In the genomic region with DNA sequence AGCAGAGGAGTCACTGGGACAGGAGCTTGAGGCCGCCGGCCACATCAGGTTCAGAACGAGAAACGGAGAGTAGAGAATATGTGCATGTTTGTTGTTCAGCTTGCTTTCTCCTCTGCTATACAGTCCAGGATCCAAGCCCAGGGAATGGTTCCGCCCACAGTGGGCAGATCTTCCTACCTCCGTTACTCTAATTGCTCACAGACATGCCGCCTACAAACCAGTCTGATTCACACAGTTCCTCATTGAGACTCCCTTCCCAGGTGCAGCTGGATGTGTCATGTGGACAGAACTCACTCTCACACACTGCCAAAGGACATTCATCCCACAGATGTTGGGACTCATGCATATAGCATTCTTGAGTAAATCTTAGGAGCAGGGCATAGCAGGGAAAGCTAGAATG, we compare ENCODE assay signal across 29 mouse cellular contexts. TPM values are rescaled to one million over a fixed set of nuclear protein-coding genes. Genes with fewer than 3 reads are reported as not detected.
DNase-seq lines count a peak whose midpoint lies in the region; ATAC-seq and TF ChIP-seq lines count a peak whose summit lies in the region.
"Had no signal": no experiment of that assay in that cellular context is flagged by ENCODE, and none has a peak within 500 bp of the region (broad histone marks: within the 10 kb centered on the region; RNA-seq: fewer than 3 reads in every experiment).

No protein-coding gene starts in this region.

- H3K36me3 ChIP-seq in lung, embryonic 14.5 days (ENCODE audit: insufficient read depth): 0 out of 2 replicates have a peak, but pooled peaks cover 2% of the 10 kb centered on the region
- H3K36me3 ChIP-seq in embryonic facial prominence, embryonic 13.5 days: peaks cover 3% of the 10 kb centered on the region; the same call in 1 of the 2 replicates
- H3K36me3 ChIP-seq in limb, embryonic 13.5 days: no peaks in the 10 kb centered on the region
- H3K36me3 ChIP-seq: forebrain, embryonic 15.5 days; heart, embryonic 10.5 days; heart, embryonic 15.5 days; hindbrain, embryonic 15.5 days; midbrain, embryonic 15.5 days had no signal

- H3K4me1 ChIP-seq in lung, embryonic 14.5 days (ENCODE audit: insufficient read depth): peaks cover 31% of the 10 kb centered on the region
- peaks cover 85% of the 10 kb centered on the region for H3K4me1 ChIP-seq in embryonic facial prominence, embryonic 13.5 days
- peaks cover 94% of the 10 kb centered on the region for H3K4me1 ChIP-seq in limb, embryonic 13.5 days

- H3K4me2 ChIP-seq in lung, embryonic 14.5 days: no peak overlapping the region
- no peak overlapping the region for H3K4me2 ChIP-seq in embryonic facial prominence, embryonic 13.5 days
- no peak overlapping the region for H3K4me2 ChIP-seq in limb, embryonic 13.5 days (replicated peaks)
- H3K4me2 ChIP-seq: forebrain, embryonic 15.5 days; heart, embryonic 15.5 days; hindbrain, embryonic 15.5 days; liver, embryonic 15.5 days; midbrain, embryonic 15.5 days had no signal

- no peaks in the 10 kb centered on the region for H3K9me3 ChIP-seq in lung, embryonic 14.5 days (ENCODE audit: low read depth, low read length)
- no peaks in the 10 kb centered on the region for H3K9me3 ChIP-seq in embryonic facial prominence, embryonic 13.5 days
- no peaks in the 10 kb centered on the region for H3K9me3 ChIP-seq in limb, embryonic 13.5 days
- H3K9me3 ChIP-seq: forebrain, embryonic 15.5 days; heart, embryonic 10.5 days; heart, embryonic 15.5 days; hindbrain, embryonic 15.5 days; liver, embryonic 15.5 days; midbrain, embryonic 15.5 days had no signal

- no peak overlapping the region for H3K4me3 ChIP-seq in lung, embryonic 14.5 days (ENCODE audit: low read depth, low read length)
- H3K4me3 ChIP-seq in embryonic facial prominence, embryonic 13.5 days: no peak overlapping the region
- H3K4me3 ChIP-seq in limb, embryonic 13.5 days: no peak overlapping the region
- H3K4me3 ChIP-seq: forebrain, embryonic 15.5 days; heart, embryonic 10.5 days; heart, embryonic 15.5 days; hindbrain, embryonic 15.5 days; layer of hippocampus, adult 2 months; liver, embryonic 15.5 days; midbrain, embryonic 15.5 days had no signal

- H3K27me3 ChIP-seq in lung, embryonic 14.5 days (ENCODE audit: insufficient read depth, low read length): no peaks in the 10 kb centered on the region
- H3K27me3 ChIP-seq in embryonic facial prominence, embryonic 13.5 days: no peaks in the 10 kb centered on the region
- H3K27me3 ChIP-seq in limb, embryonic 13.5 days: no peaks in the 10 kb centered on the region
- H3K27me3 ChIP-seq: forebrain, embryonic 15.5 days; heart, embryonic 15.5 days; hindbrain, embryonic 15.5 days; liver, embryonic 15.5 days; midbrain, embryonic 15.5 days; Patski had no signal

- no peak for DNase-seq in frontal cortex, postnatal 36 days (ENCODE audit: low spot score in 2 of 2)
- no peak for DNase-seq in lung, embryonic 14.5 days
- no peak for DNase-seq in lung, postnatal 36 days
- no peak for DNase-seq in heart, adult 11 months
- DNase-seq in embryo, embryonic 11 days: no peak
- DNase-seq: adrenal gland, postnatal 14 days; cerebellum, adult 11-12 months; cerebellum, adult 9-11 months; gastrocnemius, postnatal 14 days; heart, postnatal 36 days; kidney, adult 11 months; kidney, postnatal 25 days; layer of hippocampus, postnatal 36 days; lung, postnatal 10 days; right cerebral cortex, adult 18-20 months; thymus, adult 2 months; thymus, postnatal 36 days had no signal

- 95% methylated on average over 7 of the region's 7 CpGs for WGBS in lung, embryonic 14.5 days
- WGBS in embryonic facial prominence, embryonic 13.5 days: 86% methylated on average over 7 of the region's 7 CpGs
- WGBS in limb, embryonic 13.5 days: 88% methylated on average over 7 of the region's 7 CpGs

- no peak overlapping the region for H3K9ac ChIP-seq in lung, embryonic 14.5 days
- H3K9ac ChIP-seq in embryonic facial prominence, embryonic 13.5 days: no peak overlapping the region
- no peak overlapping the region for H3K9ac ChIP-seq in limb, embryonic 13.5 days
- H3K9ac ChIP-seq: forebrain, embryonic 15.5 days; heart, embryonic 15.5 days; hindbrain, embryonic 15.5 days; liver, embryonic 15.5 days; midbrain, embryonic 15.5 days had no signal

- H3K27ac ChIP-seq in lung, embryonic 14.5 days (ENCODE audit: low read depth): peak overlapping the region; percentile 60; the same call in 1 of the 2 replicates
- peak overlapping the region; percentile 68 for H3K27ac ChIP-seq in embryonic facial prominence, embryonic 13.5 days
- peak overlapping the region; percentile 61 for H3K27ac ChIP-seq in limb, embryonic 13.5 days
- H3K27ac ChIP-seq: forebrain, embryonic 15.5 days; heart, embryonic 15.5 days; hindbrain, embryonic 15.5 days; layer of hippocampus, adult 2 months; liver, embryonic 15.5 days; midbrain, embryonic 15.5 days had no signal

- TF ChIP-seq CTCF in lung, embryonic 14.5 days (IDR thresholded peaks at IDR 0.05; ENCODE audit: low read depth): no peak

- ATAC-seq in frontal cortex, adult (ENCODE audit: low TSS enrichment): peak; percentile 39; the same call in 1 of the 2 replicates
- ATAC-seq in lung, embryonic 14.5 days (ENCODE audit: insufficient read depth): no peak
- ATAC-seq in embryonic facial prominence, embryonic 13.5 days (ENCODE audit: insufficient number of reproducible peaks, insufficient read depth, low FRiP score, low TSS enrichment, low read depth): no peak
- no peak for ATAC-seq in limb, embryonic 13.5 days (ENCODE audit: low FRiP score, low read depth)
- ATAC-seq: forebrain, embryonic 15.5 days; inflammation-experienced regulatory T-cells, adult 6 months; midbrain, embryonic 15.5 days; Patski had no signal

RNA-seq across cellular contexts. Expression of a gene that starts 51.2 kb away (rescaled TPM):
- 20.1 and 22.9 TPM in 2 replicates for polyA plus RNA-seq in lung, embryonic 14.5 days (2014; fragmentation: Nextera tagmentation; extraction: Ambion mirVana)
- polyA plus RNA-seq in embryonic facial prominence, embryonic 13.5 days (2015; fragmentation: Nextera tagmentation; extraction: Ambion mirVana): 20.6 and 21.3 TPM in 2 replicates
- 23.4 and 24.8 TPM in 2 replicates for polyA plus RNA-seq in limb, embryonic 13.5 days (2015; fragmentation: Nextera tagmentation; extraction: Ambion mirVana)
